Mouse (Mus musculus) neutrophil, adult 5-6 weeks (primary cell): Measurements from ENCODE around the gene Prdm10. TPM values are rescaled to one million over a fixed set of nuclear protein-coding genes. Genes with fewer than 3 reads are reported as not detected.

Experiments
- ATAC-seq: fragments of 151-379, 151-347 bp; 2 replicates; pipeline ENCODE4 v1.8.0; 2017; ENCODE audit warnings: mild to moderate bottlenecking, moderate TSS enrichment; ENCODE audit not compliant: insufficient number of reproducible peaks, poor library complexity, low FRiP score, severe bottlenecking; ENCODE audit errors: extremely low read depth
- total RNA-seq: library from RNA; stranded (forward); fragments of 200-1000 nt; gene quantifications from 2 replicates; pipeline ENCODE4 v1.2.3, GENCODE M21; 2017

The Prdm10 gene
- total RNA-seq, 1 experiment from 2014 or later = 18.6 TPM

- ATAC-seq = 0 out of 2 replicates have a peak, but pooled peaks have one; percentile 30
These were observed 124.9 kb downstream of the Prdm10 start for GRCm38 (mm10) chr9:31405217-31405616.

GRCm38 (mm10) chr9:31412165-31412564 lies 131.8 kb downstream of the Prdm10 start:
- ATAC-seq = no peak

- peak; percentile 72; the same call in 1 of the 2 replicates for ATAC-seq
These were observed 138.5 kb downstream of the Prdm10 start for GRCm38 (mm10) chr9:31418821-31419220.

- ATAC-seq = no peak
These were observed 141.8 kb downstream of the Prdm10 start for GRCm38 (mm10) chr9:31422143-31422542.

GRCm38 (mm10) chr9:31428971-31429370 lies 148.6 kb downstream of the Prdm10 start:
- no peak for ATAC-seq

- no peak for ATAC-seq
These were observed 149.7 kb downstream of the Prdm10 start for GRCm38 (mm10) chr9:31430011-31430410.

Other genes with a start within 250 kb of the Prdm10 start
- 38.8 and 47.5 TPM in 2 replicates for gene Zbtb44, start 249.9 kb upstream of the Prdm10 start, total RNA-seq
- 7.5 and 9.1 TPM in 2 replicates for gene St14, start 148.7 kb upstream of the Prdm10 start, total RNA-seq
- gene Aplp2, start 68.7 kb upstream of the Prdm10 start, total RNA-seq = 59.2 and 67.0 TPM in 2 replicates
- gene Nfrkb, start 105.7 kb downstream of the Prdm10 start, total RNA-seq = 62.0 and 62.8 TPM in 2 replicates
- gene Tmem45b, start 183.9 kb downstream of the Prdm10 start, total RNA-seq = not detected in 2 replicates